Mouse (Mus musculus): ENCODE results near the gene Dclre1b. TPM values are rescaled to one million over a fixed set of nuclear protein-coding genes. Genes with fewer than 3 reads are reported as not detected.
"Not testable (repeated sequence)": the region's sequence is repeated elsewhere in the genome, so short reads cannot be mapped to it uniquely, and the experiment has no call there.

The Dclre1b gene
- polyA plus RNA-seq, 1 experiment from 2014 or later = 27.1 TPM

GRCm38 (mm10) chr3:103799507-103799906, 9.7 kb downstream of the Dclre1b start:
- no peak for ATAC-seq (replicated peaks; ENCODE audit: low FRiP score, low read depth)
- Histone ChIP-seq H3K27ac (no peak overlapping the region), H3K9me3 (replicated peaks; ENCODE audit: low read length) (no peaks in the 10 kb centered on the region), H3K9ac (ENCODE audit: low read depth, low read length) (no peak overlapping the region), H3K4me3 (replicated peaks; ENCODE audit: low read depth, low read length) (no peak overlapping the region), H3K27me3 (ENCODE audit: insufficient read depth, low read length) (no peaks in the 10 kb centered on the region), H3K36me3 (ENCODE audit: insufficient read depth, low read length) (peaks cover 14% of the 10 kb centered on the region), H3K4me1 (replicated peaks; ENCODE audit: insufficient read depth, low read length) (0 out of 2 replicates have a peak, but pooled peaks cover 3% of the 10 kb centered on the region), H3K4me2 (ENCODE audit: low read length) (no peak overlapping the region)
- WGBS = 83% methylated on average over 2 of the region's 2 CpGs
- no peak for TF ChIP-seq CTCF (IDR thresholded peaks at IDR 0.05; ENCODE audit: low read depth)
- no peak for DNase-seq (ENCODE audit: low spot score)

DNA sequence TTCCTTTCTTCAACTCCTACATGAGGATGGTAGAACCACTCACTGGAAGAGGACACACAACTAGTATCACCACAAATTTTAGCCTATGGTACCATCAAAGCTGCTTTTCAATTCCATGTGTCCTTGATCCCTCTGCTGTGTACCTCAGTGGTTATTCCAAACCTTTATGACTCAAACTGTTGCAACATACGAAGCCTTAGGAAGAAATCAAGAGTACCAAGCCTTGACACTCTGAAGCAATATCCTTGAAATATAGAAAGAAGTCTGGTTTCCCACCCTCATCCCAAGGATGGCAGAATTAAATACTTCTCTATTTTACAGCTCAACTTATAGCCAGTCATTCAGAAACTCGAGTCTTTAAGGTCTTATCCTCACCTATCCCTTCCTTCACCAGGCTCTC, 12.9 kb downstream of the Dclre1b start:
- H3K27me3 ChIP-seq (ENCODE audit: insufficient read depth, low read length) = no peaks in the 10 kb centered on the region
- no peaks in the 10 kb centered on the region for H3K9me3 ChIP-seq (replicated peaks; ENCODE audit: low read length)
- H3K4me1 ChIP-seq (replicated peaks; ENCODE audit: insufficient read depth, low read length) = 0 out of 2 replicates have a peak, but pooled peaks cover 5% of the 10 kb centered on the region
- no peaks in the 10 kb centered on the region for H3K36me3 ChIP-seq (ENCODE audit: insufficient read depth, low read length)
- no peak for ATAC-seq (replicated peaks; ENCODE audit: low FRiP score, low read depth)
- WGBS = 69% methylated on average over 2 of the region's 2 CpGs
- H3K4me2 ChIP-seq (ENCODE audit: low read length) = no peak overlapping the region
- TF ChIP-seq CTCF (IDR thresholded peaks at IDR 0.05; ENCODE audit: low read depth) = no peak
- no peak for DNase-seq (ENCODE audit: low spot score)
- H3K4me3 ChIP-seq (replicated peaks; ENCODE audit: low read depth, low read length) = no peak overlapping the region
- no peak overlapping the region for H3K9ac ChIP-seq (ENCODE audit: low read depth, low read length)
- H3K27ac ChIP-seq = no peak overlapping the region

GRCm38 (mm10) chr3:103792566-103792965, 16.7 kb downstream of the Dclre1b start:
- Histone ChIP-seq H3K4me1 (replicated peaks; ENCODE audit: insufficient read depth, low read length) (0 out of 2 replicates have a peak, but pooled peaks cover 8% of the 10 kb centered on the region), H3K4me3 (replicated peaks; ENCODE audit: low read depth, low read length) (no peak overlapping the region), H3K36me3 (ENCODE audit: insufficient read depth, low read length) (no peaks in the 10 kb centered on the region), H3K9ac (ENCODE audit: low read depth, low read length) (no peak overlapping the region), H3K27ac (no peak overlapping the region), H3K4me2 (ENCODE audit: low read length) (no peak overlapping the region), H3K9me3 (replicated peaks; ENCODE audit: low read length) (no peaks in the 10 kb centered on the region), H3K27me3 (ENCODE audit: insufficient read depth, low read length) (no peaks in the 10 kb centered on the region)
- no peak for DNase-seq (ENCODE audit: low spot score)
- TF ChIP-seq CTCF (IDR thresholded peaks at IDR 0.05; ENCODE audit: low read depth) = no peak
- WGBS = 49% methylated on average over 1 of the region's 1 CpGs
- no peak for ATAC-seq (replicated peaks; ENCODE audit: low FRiP score, low read depth)

DNA sequence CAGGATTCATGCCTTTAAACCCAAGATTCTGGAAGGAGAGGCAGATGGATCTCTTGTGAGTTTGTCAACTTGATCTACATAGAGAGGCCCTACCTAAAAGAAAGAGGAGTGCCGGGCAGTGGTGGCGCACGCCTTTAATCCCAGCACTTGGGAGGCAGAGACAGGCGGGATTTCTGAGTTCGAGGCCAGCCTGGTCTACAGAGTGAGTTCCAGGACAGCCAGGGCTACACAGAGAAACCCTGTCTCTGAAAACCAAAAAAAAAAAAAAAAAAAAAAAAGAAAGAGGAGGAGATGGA, 17.2 kb downstream of the Dclre1b start:
- H3K4me2 ChIP-seq (ENCODE audit: low read length) = peak overlapping the region; percentile 66; the same call in 1 of the 2 replicates
- H3K4me3 ChIP-seq (replicated peaks; ENCODE audit: low read depth, low read length); H3K27ac ChIP-seq; H3K4me1 ChIP-seq (replicated peaks; ENCODE audit: insufficient read depth, low read length); H3K9me3 ChIP-seq (replicated peaks; ENCODE audit: low read length); H3K9ac ChIP-seq (ENCODE audit: low read depth, low read length); ATAC-seq (replicated peaks; ENCODE audit: low FRiP score, low read depth); H3K36me3 ChIP-seq (ENCODE audit: insufficient read depth, low read length); DNase-seq (ENCODE audit: low spot score); H3K27me3 ChIP-seq (ENCODE audit: insufficient read depth, low read length): not testable (repeated sequence)
- WGBS = 88% methylated on average over 5 of the region's 5 CpGs

GRCm38 (mm10) chr3:103791230-103792110, 17.8 kb downstream of the Dclre1b start, which contains the start of gene Hipk1:
Gene Hipk1, minus strand, starts transcription at chr3:103791563.
- no peak for TF ChIP-seq CTCF (IDR thresholded peaks at IDR 0.05; ENCODE audit: low read depth)
- H3K4me1 ChIP-seq (replicated peaks; ENCODE audit: insufficient read depth, low read length) = 0 out of 2 replicates have a peak, but pooled peaks cover 8% of the 10 kb centered on the region
- no peaks in the 10 kb centered on the region for H3K27me3 ChIP-seq (ENCODE audit: insufficient read depth, low read length)
- H3K4me3 ChIP-seq (replicated peaks; ENCODE audit: low read depth, low read length) = peak within 1 kb of the TSS; percentile 97
- ATAC-seq (replicated peaks; ENCODE audit: low FRiP score, low read depth) (peak; percentile 96), DNase-seq (ENCODE audit: low spot score) (peak; percentile 97)
- H3K27ac ChIP-seq = peak within 1 kb of the TSS; percentile 91
- H3K9ac ChIP-seq (ENCODE audit: low read depth, low read length) = peak within 1 kb of the TSS; percentile 97
- H3K4me2 ChIP-seq (ENCODE audit: low read length) = peak within 1 kb of the TSS; percentile 66
- WGBS = 11% methylated on average over 43 of the region's 49 CpGs
- no peaks in the 10 kb centered on the region for H3K36me3 ChIP-seq (ENCODE audit: insufficient read depth, low read length)
- H3K9me3 ChIP-seq (replicated peaks; ENCODE audit: low read length) = no peaks in the 10 kb centered on the region

DNA sequence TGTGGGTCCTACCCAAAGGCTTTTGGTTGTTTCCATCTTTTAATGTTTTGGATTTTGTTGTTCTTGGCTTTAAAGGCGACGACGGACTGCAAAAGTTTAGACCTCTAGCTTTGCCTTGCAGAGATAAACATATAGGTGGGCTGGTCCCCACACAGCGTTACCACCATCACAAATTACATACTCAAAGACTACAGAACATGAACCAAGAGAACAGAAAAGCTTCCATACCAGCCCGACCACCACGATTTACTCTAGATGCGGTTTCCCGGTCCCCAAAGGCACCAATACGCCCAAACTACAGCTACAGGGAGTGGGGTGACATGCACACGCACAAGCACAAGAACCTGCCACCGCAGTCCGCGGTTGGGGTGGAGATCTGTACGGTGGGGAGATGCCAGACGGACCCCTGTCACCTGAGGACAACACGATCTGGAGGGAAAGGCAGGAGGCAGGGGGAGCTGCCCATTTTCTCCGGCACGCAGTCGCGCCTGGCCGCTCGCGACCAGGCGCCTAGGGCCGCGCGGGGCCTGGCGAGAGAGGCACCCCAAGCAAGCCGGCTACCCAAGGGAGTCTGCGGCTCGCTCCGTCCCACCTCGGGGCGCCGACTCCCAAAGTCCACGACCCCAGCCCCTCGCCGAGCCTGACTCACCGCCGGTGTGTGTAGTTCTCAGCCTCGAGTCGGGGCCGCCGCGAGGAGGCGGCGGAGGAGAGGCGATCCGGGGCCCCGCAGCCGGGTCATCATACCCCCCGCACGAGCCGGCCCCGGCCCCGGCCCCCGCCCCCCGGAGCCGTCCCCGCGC, 18.7 kb downstream of the Dclre1b start:
- peak overlapping the region; percentile 66 for H3K4me2 ChIP-seq (ENCODE audit: low read length)
- peak overlapping the region; percentile 97 for H3K4me3 ChIP-seq (replicated peaks; ENCODE audit: low read depth, low read length)
- TF ChIP-seq CTCF (IDR thresholded peaks at IDR 0.05; ENCODE audit: low read depth) = no peak
- under 1% methylated on average over 56 of the region's 61 CpGs for WGBS
- peak overlapping the region; percentile 97 for H3K9ac ChIP-seq (ENCODE audit: low read depth, low read length)
- no peaks in the 10 kb centered on the region for H3K27me3 ChIP-seq (ENCODE audit: insufficient read depth, low read length)
- no peaks in the 10 kb centered on the region for H3K36me3 ChIP-seq (ENCODE audit: insufficient read depth, low read length)
- ATAC-seq (replicated peaks; ENCODE audit: low FRiP score, low read depth) (peak; percentile 77), DNase-seq (ENCODE audit: low spot score) (peak; percentile 39)
- no peaks in the 10 kb centered on the region for H3K9me3 ChIP-seq (replicated peaks; ENCODE audit: low read length)
- H3K27ac ChIP-seq = peak overlapping the region; percentile 91
- 0 out of 2 replicates have a peak, but pooled peaks cover 8% of the 10 kb centered on the region for H3K4me1 ChIP-seq (replicated peaks; ENCODE audit: insufficient read depth, low read length)

Measured in kidney, postnatal 0 days (tissue).